Mouse (Mus musculus) testis, postnatal 10 days (tissue): ENCODE data around the gene Med20.
A peak's percentile ranks its signal among the peaks of the same experiment; 100 is the strongest.
"Not testable (repeated sequence)": the region's sequence is repeated elsewhere in the genome, so short reads cannot be mapped to it uniquely, and the experiment has no call there.

ENCODE experiments used
- DNase-seq: peaks from one replicate; pipeline ENCODE4 v3.0.0; 2021; ENCODE audit warnings: low spot score

Med20 gene

GRCm38 (mm10) chr17:47628851-47629676 lies 17.7 kb downstream of the Med20 start:
- DNase-seq, result peak; percentile 98

GRCm38 (mm10) chr17:47629717-47630677 lies 18.6 kb downstream of the Med20 start:
- DNase-seq, result peak; percentile 81

- no peak for DNase-seq
These were observed 19.3 kb downstream of the Med20 start, which contains the start of gene Usp49 for GRCm38 (mm10) chr17:47630678-47631065. Gene Usp49 (plus strand): TSS chr17:47630690.

- no peak for DNase-seq
These were observed 20.9 kb downstream of the Med20 start for GRCm38 (mm10) chr17:47632181-47632840.

GRCm38 (mm10) chr17:47633999-47634770 lies 22.8 kb downstream of the Med20 start:
- DNase-seq, result no peak

GRCm38 (mm10) chr17:47642992-47643391 lies 31.6 kb downstream of the Med20 start:
- DNase-seq, result no peak

- DNase-seq, result peak; percentile 75
These were observed 35.3 kb downstream of the Med20 start for GRCm38 (mm10) chr17:47646683-47647082.

- no peak for DNase-seq
These were observed 37.6 kb downstream of the Med20 start for GRCm38 (mm10) chr17:47648966-47649365.

- no peak for DNase-seq
These were observed 40.6 kb downstream of the Med20 start for GRCm38 (mm10) chr17:47651953-47652352.

GRCm38 (mm10) chr17:47654346-47654745 lies 43.0 kb downstream of the Med20 start:
- not testable (repeated sequence) for DNase-seq

- DNase-seq, result no peak
These were observed 44.3 kb downstream of the Med20 start for GRCm38 (mm10) chr17:47655697-47656096.

- DNase-seq, result no peak
These were observed 46.5 kb downstream of the Med20 start for GRCm38 (mm10) chr17:47657901-47658300.

GRCm38 (mm10) chr17:47658741-47659243 lies 47.4 kb downstream of the Med20 start:
- no peak for DNase-seq

- no peak for DNase-seq
These were observed 51.8 kb downstream of the Med20 start for GRCm38 (mm10) chr17:47663009-47663713.

GRCm38 (mm10) chr17:47664474-47664873 lies 53.1 kb downstream of the Med20 start:
- DNase-seq, result no peak

GRCm38 (mm10) chr17:47669166-47669565 lies 57.8 kb downstream of the Med20 start:
- DNase-seq, result no peak

GRCm38 (mm10) chr17:47671988-47672310 lies 60.6 kb downstream of the Med20 start:
- DNase-seq, result no peak

- peak; percentile 77 for DNase-seq
These were observed 61.1 kb downstream of the Med20 start for GRCm38 (mm10) chr17:47672311-47673111.
